Mouse (Mus musculus): ENCODE results near the gene Mrvi1.

- TF ChIP-seq CTCF (IDR thresholded peaks at IDR 0.05; ENCODE audit: low read depth, low read length) = no peak
- no peak for TF ChIP-seq POLR2A (IDR thresholded peaks at IDR 0.05; ENCODE audit: insufficient read depth, low read length)
- TF ChIP-seq EP300 (IDR thresholded peaks at IDR 0.05; ENCODE audit: insufficient read depth, low read depth, low read length) = no peak
These were observed 35.5 kb downstream of the Mrvi1 start for GRCm38 (mm10) chr7:110946731-110947130.

Measured in ES-Bruce4 (cell line).